Mouse (Mus musculus): ENCODE measurements at regions not wholly inside any gene's neighbourhood (a gene's known extent, or its start where the extent isn't known, plus 50 kb on each side); places are given as distances from the start of the nearest gene placed in this dataset.

DNA sequence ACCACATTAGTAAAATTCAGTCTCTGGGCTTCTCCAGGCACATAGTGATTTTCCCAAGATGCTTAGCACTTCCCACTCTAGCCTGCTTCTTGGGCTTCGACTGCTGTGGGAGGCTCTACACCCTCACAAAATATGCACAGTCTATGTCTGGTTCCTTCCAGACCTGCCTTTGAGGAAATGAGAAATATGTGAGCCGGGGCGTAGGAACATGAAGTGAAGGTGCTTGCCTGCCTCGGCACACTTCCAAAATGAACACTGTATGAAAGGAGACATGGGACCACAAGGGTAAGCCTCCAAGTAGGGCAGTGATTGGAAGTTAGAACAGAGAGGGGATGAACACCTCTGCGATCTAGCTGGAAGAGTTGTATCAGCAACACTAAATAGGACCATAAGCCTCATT, 54.5 kb downstream of the Gm10260 start:
- 91% methylated on average over 5 of the region's 5 CpGs for WGBS
- no peaks in the 10 kb centered on the region for H3K4me1 ChIP-seq (replicated peaks)
- H3K9me3 ChIP-seq = peaks cover 4% of the 10 kb centered on the region; the same call in 1 of the 2 replicates
- H3K27ac ChIP-seq = no peak overlapping the region
- H3K36me3 ChIP-seq = no peaks in the 10 kb centered on the region
- no peak for DNase-seq (ENCODE audit: low spot score)
- no peak overlapping the region for H3K4me3 ChIP-seq
- H3K27me3 ChIP-seq (ENCODE audit: insufficient read depth, poor library complexity, severe bottlenecking) = no peaks in the 10 kb centered on the region

DNA sequence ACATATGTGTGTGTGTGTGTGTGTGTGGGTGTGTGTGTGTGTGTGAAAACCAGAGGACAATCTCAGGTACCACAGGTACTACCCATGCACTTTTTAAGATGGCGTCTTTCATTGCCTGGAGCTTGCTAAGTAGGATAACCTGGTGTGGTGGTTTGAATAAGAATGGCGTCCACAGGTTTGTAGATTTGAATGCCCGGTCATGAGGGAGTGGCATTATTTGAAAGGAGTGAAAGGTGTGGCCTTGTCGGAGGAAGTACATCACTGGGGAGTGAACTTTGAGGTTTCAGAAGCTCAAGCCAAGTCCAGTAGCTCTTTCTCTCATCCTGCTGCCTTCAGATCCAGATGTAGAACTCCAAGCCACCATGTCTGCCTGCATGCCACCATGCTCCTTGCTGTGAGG, 55.9 kb downstream of the Gm10260 start:
- H3K27ac ChIP-seq = no peak overlapping the region
- H3K9me3 ChIP-seq = peaks cover 4% of the 10 kb centered on the region; the same call in 1 of the 2 replicates
- H3K27me3 ChIP-seq (ENCODE audit: insufficient read depth, poor library complexity, severe bottlenecking) = no peaks in the 10 kb centered on the region
- WGBS = 89% methylated on average over 4 of the region's 4 CpGs
- no peak overlapping the region for H3K4me3 ChIP-seq
- DNase-seq (ENCODE audit: low spot score) = no peak
- no peaks in the 10 kb centered on the region for H3K36me3 ChIP-seq
- no peaks in the 10 kb centered on the region for H3K4me1 ChIP-seq (replicated peaks)

DNA sequence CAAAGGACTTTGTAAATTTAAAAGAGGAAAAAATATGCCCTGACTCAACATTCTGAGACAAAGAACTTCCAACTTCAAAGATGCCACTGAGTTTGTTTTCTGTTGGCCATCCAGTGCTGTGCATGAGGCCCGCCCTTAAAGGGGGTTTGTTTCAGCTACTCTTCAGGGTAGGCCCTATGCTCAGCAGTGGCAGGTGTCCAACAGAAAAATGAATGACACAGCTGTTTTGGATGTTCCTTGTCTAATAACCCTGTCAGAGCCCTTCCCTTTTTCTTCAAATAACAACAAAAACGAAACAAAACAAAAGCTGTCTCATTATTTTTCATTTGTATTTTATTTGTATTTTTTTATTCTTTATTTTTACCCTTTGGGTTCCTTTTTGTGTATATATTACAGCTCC, 61.5 kb downstream of the Gm10260 start:
- Histone ChIP-seq H3K4me1 (replicated peaks) (no peaks in the 10 kb centered on the region; the same call in none of the 2 replicates), H3K4me3 (no peak overlapping the region), H3K9me3 (no peaks in the 10 kb centered on the region), H3K36me3 (no peaks in the 10 kb centered on the region), H3K27me3 (ENCODE audit: insufficient read depth, poor library complexity, severe bottlenecking) (no peaks in the 10 kb centered on the region), H3K27ac (no peak overlapping the region)
- 85% methylated on average over 2 of the region's 2 CpGs for WGBS
- no peak for DNase-seq (ENCODE audit: low spot score)

DNA sequence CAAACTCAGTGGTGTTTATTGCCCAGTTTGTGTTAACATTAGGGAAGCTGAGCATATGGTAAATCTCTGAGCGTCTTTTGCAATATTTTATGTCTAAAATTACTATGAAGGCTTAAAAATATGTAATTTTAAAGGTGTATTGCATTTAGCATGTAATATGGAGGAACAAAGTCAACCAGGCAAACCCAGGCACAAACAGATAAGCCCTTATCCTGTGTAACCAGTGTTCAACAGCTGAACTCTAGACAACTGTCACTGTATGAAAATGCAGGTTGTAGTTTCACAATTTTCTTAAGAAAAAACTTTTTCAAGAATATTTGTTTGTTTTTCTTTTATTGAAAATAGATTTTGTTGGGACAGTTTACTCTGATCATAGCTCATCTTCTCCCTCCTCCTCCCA, 62.1 kb downstream of the Gm10260 start:
- 86% methylated on average over 1 of the region's 1 CpGs for WGBS
- Histone ChIP-seq H3K27me3 (ENCODE audit: insufficient read depth, poor library complexity, severe bottlenecking) (no peaks in the 10 kb centered on the region), H3K9me3 (no peaks in the 10 kb centered on the region), H3K4me3 (no peak overlapping the region), H3K27ac (no peak overlapping the region), H3K36me3 (no peaks in the 10 kb centered on the region), H3K4me1 (replicated peaks) (no peaks in the 10 kb centered on the region; the same call in none of the 2 replicates)
- DNase-seq (ENCODE audit: low spot score) = no peak

DNA sequence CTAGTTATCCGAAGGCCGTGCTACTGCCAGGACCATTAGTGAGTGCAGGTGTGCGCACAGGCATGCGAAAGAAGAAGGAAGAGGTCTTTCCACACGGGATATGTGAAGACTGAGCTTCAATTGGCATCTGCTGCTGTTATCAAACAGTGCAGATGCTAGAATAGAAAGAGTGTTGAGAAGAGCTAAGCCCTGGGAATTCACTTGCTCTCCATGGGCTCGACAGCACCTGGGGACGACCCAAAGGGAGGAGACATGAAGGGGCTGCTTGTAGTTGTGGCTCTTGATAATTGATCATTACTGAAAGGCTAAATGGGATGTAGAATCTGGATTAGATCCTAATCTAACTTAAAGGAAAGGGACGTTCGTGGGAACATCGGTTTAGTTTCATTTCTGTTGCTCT, 63.2 kb downstream of the Gm10260 start:
- Histone ChIP-seq H3K27me3 (ENCODE audit: insufficient read depth, poor library complexity, severe bottlenecking) (no peaks in the 10 kb centered on the region), H3K36me3 (no peaks in the 10 kb centered on the region), H3K9me3 (no peaks in the 10 kb centered on the region), H3K27ac (no peak overlapping the region), H3K4me3 (no peak overlapping the region), H3K4me1 (replicated peaks) (no peaks in the 10 kb centered on the region; the same call in none of the 2 replicates)
- no peak for DNase-seq (ENCODE audit: low spot score)
- WGBS = 89% methylated on average over 10 of the region's 10 CpGs

DNA sequence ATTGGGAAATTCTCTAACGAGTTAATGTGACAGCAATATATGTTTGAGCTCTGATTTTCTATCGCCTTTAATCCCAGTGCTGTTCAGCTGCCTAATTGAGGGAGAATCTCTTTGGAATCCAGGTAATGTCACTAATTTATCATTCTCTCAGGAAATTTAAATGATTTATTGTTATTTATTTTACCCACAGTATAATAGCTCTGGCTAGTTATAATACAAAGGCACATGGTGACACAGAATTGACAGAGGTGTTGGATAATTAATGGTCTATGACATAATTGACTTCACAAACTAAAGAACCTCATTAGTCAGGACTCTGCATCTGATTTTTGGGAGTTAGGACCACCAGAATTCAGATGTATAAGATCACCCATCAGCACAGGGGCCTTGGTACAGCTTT, 65.4 kb downstream of the Gm10260 start:
- H3K4me3 ChIP-seq = no peak overlapping the region
- 74% methylated on average over 2 of the region's 2 CpGs for WGBS

DNA sequence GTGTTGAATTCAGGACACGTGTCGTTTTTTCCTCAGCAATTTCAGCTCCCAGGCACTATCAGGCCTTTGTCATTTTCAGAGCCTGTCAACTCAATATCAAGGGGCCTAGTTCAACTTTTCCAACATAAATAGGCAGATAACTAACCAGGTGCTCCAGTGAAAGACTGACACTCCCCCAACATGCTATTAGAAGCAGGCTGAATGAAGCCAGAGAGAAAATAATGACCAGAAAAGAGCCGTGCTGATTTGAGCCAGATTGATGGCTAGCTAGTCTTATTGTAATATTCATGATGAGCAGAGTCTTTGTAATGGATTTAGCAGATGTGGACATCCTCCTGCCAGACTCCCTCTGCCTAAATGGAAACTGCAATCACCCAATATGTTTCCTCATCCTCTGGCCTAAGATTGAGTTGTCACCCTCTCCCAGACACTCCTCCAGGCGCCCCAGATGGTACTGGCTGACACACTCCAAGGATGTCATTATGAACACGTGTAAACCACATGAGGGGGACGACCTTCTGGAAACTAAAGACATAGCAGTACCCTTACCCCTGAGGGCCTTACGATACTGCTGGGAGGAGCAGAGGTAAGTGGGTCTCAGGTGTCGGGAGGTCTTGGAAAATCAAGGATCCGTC, 66.0 kb downstream of the Gm10260 start:
- H3K4me1 ChIP-seq (replicated peaks) = peaks cover 7% of the 10 kb centered on the region
- H3K4me3 ChIP-seq = no peak overlapping the region
- no peaks in the 10 kb centered on the region for H3K36me3 ChIP-seq
- 63% methylated on average over 9 of the region's 9 CpGs for WGBS
- no peak overlapping the region for H3K27ac ChIP-seq
- no peaks in the 10 kb centered on the region for H3K27me3 ChIP-seq (ENCODE audit: insufficient read depth, poor library complexity, severe bottlenecking)
- H3K9me3 ChIP-seq = no peaks in the 10 kb centered on the region
- peak; percentile 37 for DNase-seq (ENCODE audit: low spot score)

More for the DNA sequence above, 65.4 kb downstream of the Gm10260 start:
- no peaks in the 10 kb centered on the region for H3K27me3 ChIP-seq (ENCODE audit: insufficient read depth, poor library complexity, severe bottlenecking)
- H3K36me3 ChIP-seq = no peaks in the 10 kb centered on the region
- H3K4me1 ChIP-seq (replicated peaks) = peaks cover 7% of the 10 kb centered on the region
- H3K9me3 ChIP-seq = no peaks in the 10 kb centered on the region
- no peak for DNase-seq (ENCODE audit: low spot score)
- no peak overlapping the region for H3K27ac ChIP-seq

DNA sequence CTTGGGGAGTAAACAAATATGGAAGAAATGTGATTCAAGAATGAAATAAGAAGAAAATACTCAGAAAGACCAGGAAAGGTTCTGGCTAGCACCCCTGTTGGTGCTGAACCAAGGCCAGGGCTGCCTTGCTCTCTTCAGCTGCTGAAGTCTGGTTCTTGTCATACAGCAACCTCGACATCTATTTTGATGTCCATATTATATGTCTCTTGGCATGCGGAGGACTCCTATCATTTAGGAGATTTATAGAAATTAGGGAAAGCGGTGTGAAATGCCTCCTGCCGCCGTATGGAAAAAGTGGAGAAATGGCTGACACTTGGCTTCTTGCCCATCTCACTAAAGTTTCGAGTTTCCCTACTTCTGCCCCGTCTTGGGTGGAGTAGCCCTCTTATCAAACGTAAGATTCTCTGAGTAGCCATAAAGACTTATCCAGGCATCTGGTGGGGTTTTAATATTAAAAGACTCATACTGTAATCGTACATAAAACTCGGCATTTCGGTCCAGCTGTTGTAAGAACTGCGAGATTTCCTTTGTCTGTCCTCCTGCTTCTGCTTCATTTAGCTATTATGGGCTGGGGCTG, 72.0 kb downstream of the Gm10260 start:
- Histone ChIP-seq H3K9me3 (no peaks in the 10 kb centered on the region), H3K27ac (no peak overlapping the region), H3K4me1 (replicated peaks) (peaks cover 7% of the 10 kb centered on the region; the same call in 1 of the 2 replicates), H3K27me3 (ENCODE audit: insufficient read depth, poor library complexity, severe bottlenecking) (no peaks in the 10 kb centered on the region), H3K4me3 (no peak overlapping the region), H3K36me3 (no peaks in the 10 kb centered on the region)
- 95% methylated on average over 12 of the region's 12 CpGs for WGBS
- no peak for DNase-seq (ENCODE audit: low spot score)

DNA sequence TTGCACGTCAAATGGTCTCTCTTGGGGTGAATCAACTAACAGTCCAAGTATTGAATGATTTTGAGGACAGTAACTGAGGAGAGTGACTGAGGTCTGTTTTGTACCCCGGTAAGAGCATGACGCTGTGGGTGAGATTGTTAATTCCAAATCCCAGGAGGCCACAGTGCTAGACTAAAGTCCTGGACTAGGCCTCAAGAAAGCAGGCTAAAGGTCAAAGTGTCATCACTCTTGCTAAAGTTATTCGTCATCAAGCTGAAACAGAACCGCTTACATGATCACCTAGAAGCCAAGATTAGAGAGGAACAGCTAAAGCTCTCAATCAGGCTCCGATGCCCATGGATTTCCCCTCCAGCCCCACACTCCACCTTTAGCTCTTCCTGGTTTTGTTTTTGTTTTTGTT, 76.6 kb downstream of the Gm10260 start:
- H3K4me3 ChIP-seq = no peak overlapping the region
- H3K4me1 ChIP-seq (replicated peaks) = peaks cover 5% of the 10 kb centered on the region
- 89% methylated on average over 6 of the region's 6 CpGs for WGBS
- no peak overlapping the region for H3K27ac ChIP-seq
- no peaks in the 10 kb centered on the region for H3K9me3 ChIP-seq
- no peaks in the 10 kb centered on the region for H3K27me3 ChIP-seq (ENCODE audit: insufficient read depth, poor library complexity, severe bottlenecking)
- no peaks in the 10 kb centered on the region for H3K36me3 ChIP-seq
- no peak for DNase-seq (ENCODE audit: low spot score)

DNA sequence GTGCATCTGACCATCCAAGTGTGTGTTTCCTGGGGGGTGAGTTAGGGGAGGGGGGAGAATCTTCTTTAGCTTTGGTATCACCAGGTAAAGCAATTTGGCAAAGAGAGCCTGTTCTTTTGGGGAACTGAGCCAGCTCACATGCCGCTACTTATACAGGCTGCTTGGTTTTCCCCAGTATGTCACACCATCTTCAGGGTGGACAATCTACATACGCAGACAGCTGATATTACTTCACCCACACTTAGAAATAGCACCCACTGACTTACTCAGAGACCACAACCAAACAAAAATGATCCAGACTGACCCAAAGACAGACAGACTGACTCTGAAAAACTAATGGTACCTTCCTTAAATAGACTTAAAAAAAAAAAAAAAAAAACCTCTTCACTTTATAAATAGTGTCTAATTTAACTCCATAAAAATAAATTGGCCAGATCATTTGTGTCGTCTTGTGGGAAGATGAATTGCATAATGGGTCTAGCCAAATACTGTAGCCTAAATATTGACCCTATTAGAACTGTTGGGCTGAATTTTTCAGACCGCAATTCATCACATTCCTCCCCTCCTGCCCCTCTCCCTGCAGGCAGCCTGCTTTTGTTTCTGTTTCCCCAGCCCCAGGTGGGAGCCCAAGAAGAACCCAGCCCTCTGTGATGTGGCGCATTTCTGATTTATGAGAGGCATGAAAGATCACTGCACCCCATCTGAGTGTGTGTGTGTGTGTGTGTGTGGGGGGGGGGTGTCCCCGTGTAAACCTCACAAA, 79.0 kb downstream of the Gm10260 start:
- Histone ChIP-seq H3K36me3 (no peaks in the 10 kb centered on the region), H3K27me3 (ENCODE audit: insufficient read depth, poor library complexity, severe bottlenecking) (0 out of 2 replicates have a peak, but pooled peaks cover 3% of the 10 kb centered on the region), H3K4me1 (replicated peaks) (peaks cover 5% of the 10 kb centered on the region), H3K4me3 (no peak overlapping the region), H3K9me3 (no peaks in the 10 kb centered on the region), H3K27ac (peak overlapping the region; percentile 23; the same call in 1 of the 2 replicates)
- peak; percentile 22 for DNase-seq (ENCODE audit: low spot score)
- WGBS = 43% methylated on average over 6 of the region's 6 CpGs

DNA sequence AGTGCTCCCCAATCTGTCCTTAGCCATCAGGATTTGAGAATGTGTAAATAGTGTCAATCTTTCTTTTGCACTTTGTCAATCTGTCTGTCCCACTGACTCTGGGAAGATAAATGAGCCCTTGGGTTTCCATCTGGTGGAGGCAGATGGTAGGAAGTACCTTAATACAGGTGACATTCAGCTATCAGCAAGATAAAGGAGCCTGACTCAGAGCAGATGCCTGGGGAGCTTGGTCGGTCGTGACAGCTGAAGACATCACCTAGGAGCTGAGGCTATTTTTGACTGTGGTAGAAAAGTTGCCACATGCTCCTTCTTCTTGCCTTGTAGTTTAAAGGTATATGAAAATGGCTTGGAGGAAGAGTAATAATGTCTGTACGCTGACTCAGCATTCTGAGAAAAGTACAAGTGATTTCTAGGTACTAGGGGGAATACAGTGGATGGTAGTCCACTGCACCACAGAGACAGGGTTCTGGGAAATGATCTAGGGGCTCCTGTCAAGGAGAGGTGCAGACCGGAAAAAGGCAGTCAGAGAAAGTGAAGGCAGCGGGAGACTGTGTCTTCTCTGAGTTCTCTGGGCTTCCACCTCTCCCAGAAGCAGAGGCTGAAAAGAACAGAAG, 80.0 kb downstream of the Gm10260 start:
- Histone ChIP-seq H3K4me1 (replicated peaks) (peaks cover 9% of the 10 kb centered on the region), H3K9me3 (no peaks in the 10 kb centered on the region), H3K27ac (no peak overlapping the region), H3K27me3 (ENCODE audit: insufficient read depth, poor library complexity, severe bottlenecking) (0 out of 2 replicates have a peak, but pooled peaks cover 3% of the 10 kb centered on the region), H3K36me3 (no peaks in the 10 kb centered on the region), H3K4me3 (no peak overlapping the region)
- DNase-seq (ENCODE audit: low spot score) = no peak
- 76% methylated on average over 5 of the region's 5 CpGs for WGBS

DNA sequence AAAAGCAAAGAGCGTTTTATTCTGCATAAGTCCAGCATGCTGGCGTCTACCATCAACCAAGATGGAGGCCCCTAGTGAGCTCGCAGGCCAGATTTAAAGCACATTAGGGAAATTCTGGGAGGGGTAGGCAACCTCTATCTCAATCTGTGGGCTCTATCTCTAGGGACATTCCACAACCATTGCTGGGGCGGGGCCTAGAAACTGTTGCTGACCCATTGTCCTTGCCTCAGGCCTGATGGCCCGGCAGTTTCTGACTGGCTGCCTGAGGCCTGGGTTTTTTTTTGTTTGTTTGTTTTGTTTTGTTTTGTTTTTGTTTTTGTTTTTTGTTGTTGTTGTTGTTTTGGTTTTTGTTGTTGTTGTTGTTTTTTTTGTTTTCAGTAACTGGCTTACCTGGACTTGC, 81.4 kb downstream of the Gm10260 start:
- Histone ChIP-seq H3K9me3 (no peaks in the 10 kb centered on the region), H3K27ac (no peak overlapping the region), H3K36me3 (no peaks in the 10 kb centered on the region), H3K4me1 (replicated peaks) (peaks cover 9% of the 10 kb centered on the region), H3K27me3 (ENCODE audit: insufficient read depth, poor library complexity, severe bottlenecking) (0 out of 2 replicates have a peak, but pooled peaks cover 3% of the 10 kb centered on the region), H3K4me3 (no peak overlapping the region)
- no peak for DNase-seq (ENCODE audit: low spot score)
- 88% methylated on average over 5 of the region's 5 CpGs for WGBS
